Mouse (Mus musculus): ENCODE measurements around the gene Gm3424. TPM values are rescaled to one million over a fixed set of nuclear protein-coding genes. Genes with fewer than 3 reads are reported as not detected.

Gene Gm3424
- not detected for polyA plus RNA-seq (2012; fragmentation: generic; extraction: Trizol)

GRCm38 (mm10) chr14:5830229-5830628, at the start of gene Gm3424:
TSS of gene Gm3424 (minus strand) at chr14:5830329.

GRCm38 (mm10) chr14:5807882-5808281, 22.2 kb downstream of the Gm3424 start, which contains the start of gene Gm3383:
TSS of gene Gm3383 (minus strand) at chr14:5807982.

Other genes with a start within 250 kb of the Gm3424 start
- not detected for gene Gm8265, start 197.3 kb downstream of the Gm3424 start, polyA plus RNA-seq (2012; fragmentation: generic; extraction: Trizol)
- not detected for gene Gm9603, start 142.9 kb downstream of the Gm3424 start, polyA plus RNA-seq (2012; fragmentation: generic; extraction: Trizol)
- gene Gm3373, start 88.8 kb downstream of the Gm3424 start, polyA plus RNA-seq (2012; fragmentation: generic; extraction: Trizol), result not detected
- not detected for gene Gm3383, start 22.3 kb downstream of the Gm3424 start, polyA plus RNA-seq (2012; fragmentation: generic; extraction: Trizol)
- not detected for gene Gm8237, start 50.1 kb upstream of the Gm3424 start, polyA plus RNA-seq (2012; fragmentation: generic; extraction: Trizol)
- not detected for gene Gm3248, start 131.4 kb upstream of the Gm3424 start, polyA plus RNA-seq (2012; fragmentation: generic; extraction: Trizol)
- gene Gm3453, start 148.8 kb upstream of the Gm3424 start, polyA plus RNA-seq (2012; fragmentation: generic; extraction: Trizol), result not detected
- gene Gm6337, start 227.9 kb upstream of the Gm3424 start, polyA plus RNA-seq (2012; fragmentation: generic; extraction: Trizol), result not detected

All from C3H10T1/2 (cell line).